In the genomic region with DNA sequence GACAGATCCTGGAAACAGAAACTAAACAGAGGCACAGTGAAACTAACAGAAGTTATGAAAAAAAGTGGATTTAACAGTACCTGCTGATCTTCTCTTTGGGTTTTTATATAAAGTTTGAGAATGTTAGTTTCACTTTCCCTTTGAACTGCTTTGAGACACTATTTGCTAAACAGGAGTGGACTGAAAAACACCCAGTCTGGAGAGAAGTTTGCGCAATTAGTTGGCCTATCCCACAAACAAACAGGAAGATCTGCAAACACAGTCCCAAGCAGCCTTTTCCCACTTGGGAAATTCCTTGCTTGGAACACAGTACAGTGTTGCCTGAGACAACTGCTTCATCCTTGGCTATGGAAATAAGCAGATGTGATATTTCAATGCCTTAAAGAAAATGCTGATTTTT, we compare ENCODE assay signal across 23 mouse cellular contexts. TPM values are rescaled to one million over a fixed set of nuclear protein-coding genes. Genes with fewer than 3 reads are reported as not detected.
DNase-seq lines count a peak whose midpoint lies in the region; ATAC-seq and TF ChIP-seq lines count a peak whose summit lies in the region.
"Not testable (repeated sequence)": the region's sequence is repeated elsewhere in the genome, so short reads cannot be mapped to it uniquely, and the experiment has no call there.
"Had no signal": no experiment of that assay in that cellular context is flagged by ENCODE, and none has a peak within 500 bp of the region (broad histone marks: within the 10 kb centered on the region; RNA-seq: fewer than 3 reads in every experiment).

No protein-coding gene starts in this region.

- H3K4me2 ChIP-seq in CH12.LX (ENCODE audit: insufficient read depth, low read depth, poor library complexity, severe bottlenecking): peak overlapping the region; percentile 65; the same call in 1 of the 2 replicates
- peak overlapping the region; percentile 26; the same call in 1 of the 2 replicates for H3K4me2 ChIP-seq in liver, postnatal 0 days (ENCODE audit: low read depth, low read length)
- not testable (repeated sequence) for H3K4me2 ChIP-seq in stomach, postnatal 0 days (replicated peaks; ENCODE audit: low read depth)

- not testable (repeated sequence) for H3K27me3 ChIP-seq in CH12.LX (replicated peaks); liver, postnatal 0 days (ENCODE audit: insufficient read depth, low read length); stomach, postnatal 0 days (ENCODE audit: control insufficient read depth, insufficient read depth, low read length)

- WGBS in liver, postnatal 0 days (ENCODE audit: insufficient replicate concordance): 65% methylated on average over 1 of the region's 1 CpGs
- WGBS in stomach, postnatal 0 days: 51% methylated on average over 1 of the region's 1 CpGs

- not testable (repeated sequence) for TF ChIP-seq RAD21 in CH12.LX (IDR thresholded peaks at IDR 0.05; ENCODE audit: low read depth, low read length)

- H3K4me3 ChIP-seq in CH12.LX (replicated peaks in 1 of 3; ENCODE audit: low read depth in 2 of 3, low read length in 2 of 3, poor library complexity in 1 of 3); liver, postnatal 0 days (ENCODE audit: low read depth, low read length); stomach, postnatal 0 days (ENCODE audit: low read depth, low read length): not testable (repeated sequence)

- H3K4me1 ChIP-seq in CH12.LX (ENCODE audit: control insufficient read depth in 1 of 2, insufficient read depth in 2 of 2): peaks cover 0 to 20% of the 10 kb centered on the region in 2 experiments; a peak in 3 of 4 replicates
- H3K4me1 ChIP-seq in liver, postnatal 0 days (ENCODE audit: insufficient read depth); stomach, postnatal 0 days (replicated peaks; ENCODE audit: control insufficient read depth, insufficient read depth): not testable (repeated sequence)

- TF ChIP-seq CTCF in CH12.LX (conservative IDR thresholded peaks at IDR 0.05 in 1 of 2, IDR thresholded peaks at IDR 0.05 in 1 of 2; ENCODE audit: low read depth in 2 of 2, low read length in 2 of 2); liver, postnatal 0 days (IDR thresholded peaks at IDR 0.05; ENCODE audit: low read depth); stomach, postnatal 0 days (IDR thresholded peaks at IDR 0.05; ENCODE audit: low read depth): not testable (repeated sequence)

- in situ Hi-C loops in CH12.LX (cut with MboI; ENCODE audit: low pct_ligation_motif_present, low pct_unique_long_range_greater_than_20kb, low sequenced_read_pairs): loop anchor here (25.0 kb wide), 1 partner anchor 282 kb away; the partner anchor contains the start of gene Ms4a7

- TF ChIP-seq EP300 in CH12.LX (IDR thresholded peaks at IDR 0.05; ENCODE audit: low read length); liver, postnatal 0 days (IDR thresholded peaks at IDR 0.05; ENCODE audit: low read depth); stomach, postnatal 0 days (optimal IDR thresholded peaks at IDR 0.05): not testable (repeated sequence)

- H3K9me3 ChIP-seq in CH12.LX (replicated peaks; ENCODE audit: low read length); liver, postnatal 0 days (ENCODE audit: low read length); stomach, postnatal 0 days (ENCODE audit: control insufficient read depth, low read length): not testable (repeated sequence)

- not testable (repeated sequence) for H3K9ac ChIP-seq in CH12.LX (ENCODE audit: insufficient read depth, low read depth); liver, postnatal 0 days (replicated peaks); stomach, postnatal 0 days (ENCODE audit: low read length)

- dilution Hi-C loops in CH12.LX (cut with MboI; ENCODE audit: extremely low pct_ligation_motif_present, extremely low pct_unique_long_range_greater_than_20kb, low sequenced_read_pairs): not testable (repeated sequence)

- H3K27ac ChIP-seq in CH12.LX (ENCODE audit: insufficient read depth, low read depth); stomach, postnatal 0 days (replicated peaks): not testable (repeated sequence)
- H3K27ac ChIP-seq in liver, postnatal 0 days (ENCODE audit: low read depth): peak overlapping the region; percentile 41; the same call in 1 of the 2 replicates

- H3K79me2 ChIP-seq in CH12.LX (replicated peaks; ENCODE audit: control insufficient read depth, extremely low read depth, insufficient read depth, poor library complexity, severe bottlenecking): not testable (repeated sequence)

- peak; percentile 34 for DNase-seq in 3T3-L1 (ENCODE audit: low read depth, low spot score)
- not testable (repeated sequence) for DNase-seq in CH12.LX (ENCODE audit: extremely low read depth); liver, postnatal 0 days; stomach, postnatal 0 days (ENCODE audit: low spot score)
- DNase-seq in heart, adult 18-20 months: peak; percentile 69 to 89
- peak; percentile 82 for DNase-seq in induced T-regulatory cell, adult 2 months (ENCODE audit: low read depth)

- H3K36me3 ChIP-seq in CH12.LX (replicated peaks in 1 of 2; ENCODE audit: control insufficient read depth in 1 of 2, insufficient read depth in 1 of 2, low read length in 1 of 2); liver, postnatal 0 days (replicated peaks; ENCODE audit: insufficient read depth, low read length); stomach, postnatal 0 days (ENCODE audit: control insufficient read depth, insufficient read depth, low read length): not testable (repeated sequence)

- TF ChIP-seq POLR2A in CH12.LX (IDR thresholded peaks at IDR 0.05; ENCODE audit: low read depth, low read length): not testable (repeated sequence)

- 0 out of 2 replicates have a peak, but pooled peaks have one; percentile 29 for ATAC-seq in common myeloid progenitor, adult 5-6 weeks (replicated peaks; ENCODE audit: low read depth, poor library complexity, severe bottlenecking)
- peak; percentile 64 for ATAC-seq in liver, postnatal 0 days
- peak; percentile 39; the same call in 1 of the 2 replicates for ATAC-seq in megakaryocyte progenitor cell, adult 5-6 weeks (replicated peaks; ENCODE audit: poor library complexity)
- ATAC-seq in stomach, postnatal 0 days (ENCODE audit: low FRiP score, low TSS enrichment): peak; percentile 75

RNA-seq across cellular contexts. Expression of gene Ms4a8a, which starts 25.2 kb away (rescaled TPM):
- total RNA-seq in CH12.LX (2012; rRNA removed): not detected in 2 replicates
- total RNA-seq in CH12.LX (2014; rRNA removed): not detected in 2 replicates
- not detected in 2 replicates for polyA plus RNA-seq in CH12.LX (2012; ENCODE audit: insufficient read length, low read depth)
- total RNA-seq in common myeloid progenitor, adult 5-6 weeks (2017): not detected in 2 replicates
- total RNA-seq in heart, adult 18-20 months (2021): 1 to 10 TPM; 2.0 to 2.1 TPM
- polyA plus RNA-seq in liver, postnatal 0 days (2015; fragmentation: Nextera tagmentation; extraction: Ambion mirVana): 0.13 and 0.26 TPM in 2 replicates
- total RNA-seq in megakaryocyte progenitor cell, adult 5-6 weeks (2015): 0.17 TPM in 1 of 2 replicates, not detected in the other
- 1.5 TPM in 1 of 2 replicates, not detected in the other for total RNA-seq in megakaryocyte progenitor cell, adult 5-6 weeks (2017)
- polyA plus RNA-seq in stomach, postnatal 0 days (2015; fragmentation: Nextera tagmentation; extraction: Ambion mirVana): 21.0 and 22.3 TPM in 2 replicates
- total RNA-seq: layer of hippocampus, postnatal 25 days had no signal
- polyA plus RNA-seq: embryonic facial prominence, embryonic 11.5 days; forebrain, embryonic 10.5 days; forebrain, embryonic 16.5 days; hindbrain, embryonic 13.5 days; kidney, embryonic 14.5 days; limb, embryonic 10.5 days; midbrain, embryonic 15.5 days; neural tube, embryonic 14.5 days had no signal

RNA-seq across cellular contexts. Expression of gene Ms4a18, which starts 37.9 kb away (rescaled TPM):
- total RNA-seq in CH12.LX (2012; rRNA removed) (not detected in 2 replicates), CH12.LX (2014; rRNA removed) (not detected in 2 replicates)
- polyA plus RNA-seq in CH12.LX (2012; ENCODE audit: insufficient read length, low read depth): not detected in 2 replicates
- not detected in 2 replicates for total RNA-seq in common myeloid progenitor, adult 5-6 weeks (2017)
- total RNA-seq in heart, adult 18-20 months (2021): not detected
- not detected in 2 replicates for polyA plus RNA-seq in liver, postnatal 0 days (2015; fragmentation: Nextera tagmentation; extraction: Ambion mirVana)
- total RNA-seq in megakaryocyte progenitor cell, adult 5-6 weeks (2015): not detected in 2 replicates
- total RNA-seq in megakaryocyte progenitor cell, adult 5-6 weeks (2017): not detected in 2 replicates
- not detected in 2 replicates for polyA plus RNA-seq in stomach, postnatal 0 days (2015; fragmentation: Nextera tagmentation; extraction: Ambion mirVana)
- total RNA-seq: adrenal gland, adult 18-20 months; adrenal gland, postnatal 4 days; gastrocnemius, postnatal 36 days; heart, postnatal 14 days; layer of hippocampus, adult 2 months; layer of hippocampus, postnatal 25 days had no signal
- polyA plus RNA-seq: embryonic facial prominence, embryonic 11.5 days; forebrain, embryonic 10.5 days; forebrain, embryonic 16.5 days; heart, embryonic 13.5 days; hindbrain, embryonic 13.5 days; kidney, embryonic 14.5 days; limb, embryonic 10.5 days; midbrain, embryonic 15.5 days; neural tube, embryonic 14.5 days had no signal
